Mouse (Mus musculus) heart, postnatal 14 days (tissue): Measurements from ENCODE around the gene Cyp2ab1. TPM values are rescaled to one million over a fixed set of nuclear protein-coding genes. Genes with fewer than 3 reads are reported as not detected.
"Not testable (repeated sequence)": the region's sequence is repeated elsewhere in the genome, so short reads cannot be mapped to it uniquely, and the experiment has no call there.

Experiments used
- DNase-seq, 2 experiments: peaks; one replicate each; pipeline ENCODE4 v3.0.0; 2021 to 2022
- intact Hi-C: fragments of 180-260 bp; cut with DNase I; formaldehyde crosslinking; loops from one replicate; pipeline ENCODE4 v1.15.1; 2025
- long read RNA-seq, 2 experiments: library from polyadenylated mRNA; stranded (forward); transcript quantifications; one replicate each; pipeline ENCODE4 v2.0.0; 2021
- total RNA-seq, 2 experiments: library from RNA; stranded (reverse); gene quantifications; 2 replicates each; pipeline ENCODE4 v1.2.3; 2021

Cyp2ab1 gene
- total RNA-seq: 1 to 10 TPM in 1 of 2 experiments, under 1 TPM in 1; 0.63 to 1.1 TPM
- long read RNA-seq, experiment 1: 0 reads
- long read RNA-seq, experiment 2: 0 reads

DNA sequence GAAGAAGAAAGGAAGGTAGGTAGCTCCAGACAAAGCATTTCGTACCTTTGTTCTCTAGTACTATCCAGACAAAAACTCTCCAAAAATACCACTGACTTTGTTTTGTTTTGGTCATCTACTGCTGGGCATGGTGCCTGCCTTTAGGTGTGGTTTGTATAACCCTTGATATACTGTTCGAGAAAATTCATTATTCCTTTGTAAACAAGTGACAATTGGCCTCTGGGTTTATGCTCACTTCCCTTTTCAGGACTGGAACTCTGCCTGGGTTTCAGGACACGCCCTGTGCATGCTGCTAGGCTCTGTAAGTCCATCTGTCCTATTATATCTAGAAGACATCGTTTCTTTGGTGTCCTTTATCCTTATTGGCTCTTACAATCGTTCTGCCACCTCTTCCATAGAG is at the start of gene Cyp2ab1:
TSS of gene Cyp2ab1 (minus strand) at position 119 of the 400 bp plus-strand sequence.
- intact Hi-C loops: no loop called here
- DNase-seq: no peak

DNA sequence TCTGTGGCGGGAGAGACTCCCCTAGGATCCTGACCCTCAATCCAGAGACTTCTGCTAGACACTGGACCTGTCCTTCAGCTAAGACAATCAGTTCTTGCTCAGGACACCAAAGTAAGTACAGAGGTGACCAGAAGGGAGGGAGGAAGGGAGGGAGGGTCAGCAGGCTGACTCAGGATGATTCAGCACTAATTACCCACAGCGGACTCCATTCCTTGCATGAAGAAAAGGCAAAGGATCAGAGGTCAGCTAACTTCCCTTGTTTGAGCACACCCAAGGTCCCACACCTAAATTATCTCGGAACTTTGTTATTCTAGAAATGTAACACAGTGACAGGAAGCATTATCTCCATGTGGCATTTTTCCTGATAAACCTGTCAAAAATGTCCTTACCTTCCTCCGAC is 46.5 kb upstream of the Cyp2ab1 start:
- no peak for DNase-seq
- intact Hi-C loops: no loop called here

DNA sequence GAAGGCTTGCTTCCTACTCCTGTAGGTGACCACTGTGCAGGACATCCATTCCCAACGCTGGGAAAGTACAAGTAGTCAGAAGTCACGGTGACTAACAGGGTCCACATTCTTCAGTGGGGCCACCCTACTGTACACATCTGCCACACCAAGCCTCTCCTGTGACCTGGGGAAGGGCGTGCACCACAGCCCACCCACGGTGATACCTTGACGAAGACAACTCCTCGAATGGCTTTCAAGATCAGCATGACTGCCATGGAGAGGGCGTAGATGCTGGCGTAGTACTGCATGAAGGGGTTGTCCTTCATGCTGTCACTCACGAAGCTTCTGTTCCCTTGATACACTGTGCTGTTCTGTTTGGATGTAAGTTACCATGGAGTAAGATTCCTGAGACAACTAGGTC is 43.0 kb upstream of the Cyp2ab1 start:
- intact Hi-C loops: no loop called here
- no peak for DNase-seq

DNA sequence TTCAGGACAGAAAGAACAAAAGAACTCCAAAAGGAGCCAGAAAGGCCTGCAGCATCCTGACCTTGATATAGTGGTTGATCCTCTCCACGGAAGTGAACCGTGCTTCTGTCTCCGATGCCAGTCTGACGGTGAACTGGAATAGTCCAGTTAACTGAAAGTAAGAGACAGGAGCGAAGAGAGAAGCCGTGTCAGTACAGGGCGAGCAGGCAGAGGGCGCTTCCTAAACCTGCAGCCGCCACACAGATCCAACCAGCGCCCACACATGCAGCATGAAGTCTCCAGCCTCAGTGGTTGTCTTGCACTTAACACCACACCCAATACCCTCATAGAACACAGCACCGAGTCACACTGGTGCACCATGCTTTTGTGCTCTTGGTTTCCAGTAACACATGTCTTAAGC is 36.9 kb upstream of the Cyp2ab1 start:
- intact Hi-C loops: no loop called here
- DNase-seq: no peak

DNA sequence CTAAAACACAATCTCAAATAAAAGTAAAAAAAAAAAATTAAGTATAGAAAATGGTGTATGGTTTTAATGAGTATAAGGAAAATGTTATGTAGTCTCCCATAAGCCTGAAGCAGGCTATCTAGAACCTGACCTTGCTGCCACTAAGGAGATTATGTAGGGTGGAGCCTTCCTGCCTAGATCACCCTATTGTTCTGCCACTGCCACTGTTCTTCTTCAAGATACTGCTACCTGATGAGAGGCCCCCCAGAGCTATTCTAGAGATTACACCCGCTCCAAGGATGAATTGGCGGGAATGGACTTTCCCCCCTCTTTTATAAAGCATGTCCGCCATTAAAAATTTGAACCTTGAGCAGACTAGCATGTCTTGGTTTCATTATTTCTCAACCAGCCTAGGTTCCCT is 36.3 kb upstream of the Cyp2ab1 start:
- DNase-seq, intact Hi-C loops: not testable (repeated sequence)

DNA sequence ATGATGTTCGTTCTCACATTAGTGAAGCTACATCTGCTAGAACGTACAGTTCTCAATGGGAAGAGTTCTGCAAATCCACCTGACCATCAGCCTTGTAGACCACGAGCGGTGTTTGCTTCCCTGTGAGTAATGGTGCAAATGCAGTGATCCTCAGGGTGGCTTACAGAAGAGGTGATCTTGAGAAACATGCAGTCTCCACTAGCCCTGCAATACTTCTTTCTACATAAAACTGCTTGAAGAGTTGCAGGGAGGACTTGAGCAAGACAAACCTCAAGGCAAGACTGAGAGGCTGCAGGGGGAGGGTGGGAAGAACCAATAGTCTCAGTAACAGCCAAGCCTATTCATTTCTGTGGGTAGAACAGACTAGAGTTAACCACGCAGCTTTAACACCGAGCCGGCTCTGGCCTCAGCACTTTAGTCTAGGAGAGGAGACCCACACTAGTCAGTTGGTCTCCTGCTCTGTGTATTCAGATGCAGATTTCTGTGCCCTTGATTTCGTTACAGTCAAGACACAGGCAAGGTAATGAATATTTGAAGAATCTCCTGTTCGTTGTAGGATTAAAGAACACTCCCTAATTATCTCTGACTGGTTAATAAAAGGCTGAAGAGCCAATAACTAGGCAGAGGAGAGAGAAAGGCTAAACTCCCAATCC is 34.6 kb upstream of the Cyp2ab1 start:
- intact Hi-C loops: no loop called here

DNA sequence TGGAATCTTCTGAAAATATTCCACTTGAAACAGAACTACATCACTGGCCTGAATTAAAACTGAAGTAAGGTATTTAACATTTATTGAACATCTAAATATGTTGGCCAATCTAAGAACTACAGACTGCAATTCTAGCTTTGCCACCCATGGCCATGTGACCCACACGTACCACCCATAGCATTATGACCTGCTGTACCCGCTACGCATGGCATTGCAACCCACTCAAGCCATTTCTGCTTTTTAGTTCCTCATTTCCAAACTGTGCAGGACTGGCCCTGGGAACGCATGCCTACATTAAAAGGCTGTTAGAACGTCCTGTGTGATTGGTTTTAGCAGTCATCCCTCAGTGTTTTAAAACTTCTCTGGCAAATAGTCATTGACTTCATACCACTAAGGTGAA is 32.6 kb upstream of the Cyp2ab1 start:
- intact Hi-C loops: no loop called here
- no peak for DNase-seq

More for the DNA sequence above, 34.6 kb upstream of the Cyp2ab1 start:
- DNase-seq: no peak

DNA sequence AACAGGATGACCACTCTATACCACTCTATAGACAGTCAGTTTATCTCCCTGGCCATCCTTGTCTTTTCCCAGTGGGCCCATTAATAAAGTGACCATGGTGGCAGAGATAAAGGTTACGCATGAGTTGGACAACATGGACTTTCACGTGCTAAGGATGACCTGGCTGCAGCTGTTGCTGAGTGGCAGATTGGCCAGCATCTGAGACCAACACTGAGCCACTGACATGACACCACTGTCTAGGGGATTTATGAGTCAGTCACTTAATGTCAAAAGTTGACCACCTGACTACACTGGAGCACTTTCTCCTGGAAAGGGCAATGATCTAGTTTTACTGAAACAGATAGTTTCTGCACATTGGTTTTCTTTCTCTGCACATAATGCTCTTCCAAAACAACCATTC is 29.6 kb upstream of the Cyp2ab1 start:
- intact Hi-C loops: no loop called here
- no peak for DNase-seq

DNA sequence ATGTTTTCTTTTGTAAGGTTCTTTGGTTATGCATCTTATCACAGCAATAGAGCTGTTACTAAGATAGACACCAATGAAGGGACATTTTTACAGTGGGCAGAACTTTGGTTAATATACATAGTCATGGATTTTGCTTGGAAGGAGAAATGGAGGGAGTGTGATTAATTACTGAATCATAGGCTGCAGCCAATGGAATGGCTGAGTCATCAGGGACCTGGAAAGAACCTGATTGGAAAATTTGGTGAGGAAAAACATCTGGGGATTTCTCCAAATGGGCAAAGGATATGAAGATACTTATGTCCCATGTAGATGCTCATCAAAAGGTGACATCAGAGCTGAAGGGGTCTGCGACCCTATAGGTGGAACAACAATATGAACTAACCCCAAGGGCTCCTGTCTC is 28.8 kb upstream of the Cyp2ab1 start:
- intact Hi-C loops: no loop called here
- DNase-seq: no peak

DNA sequence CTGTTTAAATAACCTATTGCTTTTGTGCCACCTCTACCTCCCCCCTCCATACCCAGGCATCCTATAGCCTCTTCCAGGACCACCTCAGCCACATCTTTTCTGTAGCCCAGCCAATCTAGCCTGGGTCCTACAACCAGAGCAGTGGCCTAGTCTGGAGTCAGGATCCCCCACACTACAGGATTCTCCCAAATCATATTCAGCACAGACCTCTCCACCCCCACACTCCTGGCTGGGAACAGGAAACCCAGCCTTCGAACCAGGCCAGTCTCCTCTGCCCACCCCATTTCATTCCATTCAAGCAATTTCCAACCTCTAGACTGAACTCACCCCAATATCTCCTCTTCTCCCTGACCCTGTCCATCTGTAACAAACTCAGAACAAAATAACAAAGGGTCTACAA is 20.3 kb upstream of the Cyp2ab1 start:
- DNase-seq: no peak
- intact Hi-C loops: no loop called here

DNA sequence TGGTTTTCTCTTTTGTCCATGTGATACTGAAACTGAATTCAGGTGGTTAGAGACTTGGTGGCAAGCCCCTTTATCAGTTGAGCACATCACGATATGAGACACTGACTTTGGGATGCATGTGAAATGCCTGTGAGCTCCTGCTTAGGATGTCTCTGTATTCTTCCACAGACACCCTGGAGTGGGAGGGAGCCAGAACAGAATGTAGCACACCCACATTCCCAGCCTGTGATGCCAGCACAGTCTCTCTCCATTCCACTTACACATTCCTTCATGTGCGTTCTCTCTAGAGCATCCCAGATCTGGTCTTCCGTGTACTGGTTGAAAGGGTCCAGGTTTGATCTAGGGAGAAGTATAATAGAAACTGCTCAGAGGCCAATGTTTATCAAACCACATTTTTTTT is 13.4 kb upstream of the Cyp2ab1 start:
- DNase-seq: no peak
- intact Hi-C loops: no loop called here

DNA sequence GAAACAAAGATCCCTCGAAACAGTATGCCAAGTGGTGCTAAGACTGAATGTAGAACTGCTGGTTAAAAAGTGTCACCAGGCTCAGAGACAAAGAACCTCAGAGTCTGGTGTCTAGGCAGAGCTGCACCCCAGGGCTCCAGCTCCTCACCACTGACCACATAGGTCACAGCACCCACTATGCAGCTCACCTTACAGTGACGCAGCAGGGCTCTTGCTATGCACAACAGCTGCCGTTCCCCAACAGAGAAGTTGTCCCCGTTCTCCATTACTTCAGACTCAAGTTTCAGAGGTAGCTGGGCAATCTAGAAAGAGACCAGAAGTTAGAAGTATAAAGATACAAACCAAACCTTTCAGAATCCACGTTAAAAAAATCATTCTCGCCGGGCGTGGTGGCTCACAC is 9.7 kb upstream of the Cyp2ab1 start:
- intact Hi-C loops: no loop called here
- DNase-seq: no peak

DNA sequence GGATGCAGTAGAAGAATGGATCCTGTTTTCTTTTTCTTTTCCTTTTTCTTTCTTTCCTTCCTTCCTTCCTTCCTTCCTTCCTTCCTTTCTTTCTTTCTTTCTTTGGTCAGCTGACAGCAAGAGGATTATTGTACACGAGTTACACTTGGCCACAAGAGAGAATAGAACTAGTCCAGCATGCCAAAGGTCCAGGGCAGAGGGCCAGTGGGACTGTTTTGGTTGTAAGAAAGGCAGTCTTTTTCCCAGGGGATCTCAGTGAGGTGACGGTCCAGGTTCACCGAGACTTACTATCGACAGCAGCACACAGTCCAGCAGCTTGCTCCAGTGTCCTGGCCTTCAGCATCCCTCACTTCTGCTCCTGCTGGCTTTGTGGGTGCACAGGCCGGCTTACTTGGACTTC is 3.1 kb upstream of the Cyp2ab1 start:
- intact Hi-C loops: no loop called here
- no peak for DNase-seq

DNA sequence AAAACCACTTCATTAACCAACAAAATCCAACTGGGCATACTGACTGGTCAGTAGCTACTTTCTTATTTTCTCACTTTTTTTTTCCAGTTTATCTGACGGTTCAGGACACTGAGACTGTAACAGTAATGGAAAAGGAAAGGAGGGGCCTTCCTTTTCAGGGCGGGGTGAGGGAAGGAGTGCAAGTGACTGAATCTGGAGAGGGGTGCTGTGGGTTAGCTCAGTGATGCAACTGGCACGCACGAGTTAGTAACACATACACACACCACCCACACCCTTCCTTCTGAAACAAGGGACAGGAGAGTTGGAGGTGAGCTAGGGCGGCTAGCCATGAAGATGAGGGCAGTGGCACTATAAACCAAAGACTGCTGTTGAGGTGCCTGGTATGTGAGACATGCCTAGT is 1.3 kb downstream of the Cyp2ab1 start:
- intact Hi-C loops: no loop called here
- DNase-seq: no peak

DNA sequence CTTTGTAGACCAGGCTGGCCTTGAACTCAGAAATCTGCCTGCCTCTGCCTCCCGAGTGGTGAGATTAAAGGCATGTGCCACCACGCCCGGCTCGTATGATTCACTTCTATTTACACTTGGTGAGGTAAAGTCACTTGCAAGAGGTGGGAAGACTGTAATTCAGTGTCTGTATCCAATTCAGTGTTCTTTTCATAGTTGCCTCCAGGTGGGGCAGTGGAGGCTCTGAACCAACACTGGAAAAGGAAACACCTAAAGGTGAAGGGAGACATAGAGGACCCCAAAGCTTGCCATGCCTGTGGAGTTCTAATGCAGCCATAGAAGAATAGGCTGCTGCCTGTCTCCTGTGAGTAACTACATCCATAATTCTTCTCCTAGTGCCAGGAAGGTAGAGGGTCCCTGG is 2.9 kb downstream of the Cyp2ab1 start:
- intact Hi-C loops: no loop called here
- no peak for DNase-seq

DNA sequence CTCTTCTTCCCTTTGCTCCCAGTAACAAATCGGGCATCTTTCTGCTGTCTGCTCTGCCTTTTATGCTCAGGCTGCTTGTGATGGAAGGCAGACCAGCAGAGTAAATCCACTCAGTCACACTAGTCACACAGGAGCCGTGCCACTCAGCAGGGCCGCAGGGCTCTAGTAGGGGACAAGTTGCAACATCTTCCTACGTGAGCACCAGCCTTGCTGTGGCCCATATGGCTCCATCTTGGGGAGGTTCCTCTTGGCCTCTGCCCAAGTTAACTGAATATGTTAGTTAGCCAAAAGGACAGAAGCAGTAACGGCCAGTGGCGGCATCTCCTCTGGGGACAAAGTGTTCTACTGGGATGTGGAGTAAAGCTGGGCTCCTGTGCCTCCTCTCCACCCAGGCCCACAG is 8.4 kb downstream of the Cyp2ab1 start:
- intact Hi-C loops: no loop called here
- no peak for DNase-seq

DNA sequence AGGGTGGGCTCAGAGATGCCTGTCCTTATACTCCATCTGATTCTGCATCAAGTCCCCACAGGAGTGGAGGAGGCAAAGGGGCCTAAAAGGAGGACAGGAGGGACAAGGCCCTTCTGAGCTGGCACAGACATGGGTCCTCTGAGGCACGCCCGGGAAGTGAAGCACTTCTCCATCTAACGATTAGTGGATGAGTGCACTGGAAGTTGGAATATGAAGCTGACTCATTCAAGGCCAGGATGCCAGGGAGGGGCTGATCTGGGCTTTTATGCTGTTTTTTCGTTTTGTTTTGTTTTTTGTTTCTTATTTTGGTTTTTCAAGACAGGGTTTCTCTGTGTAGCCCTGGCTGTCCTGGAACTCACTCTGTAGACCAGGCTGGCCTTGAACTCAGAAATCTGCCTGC is 9.9 kb downstream of the Cyp2ab1 start:
- intact Hi-C loops: no loop called here
- no peak for DNase-seq

DNA sequence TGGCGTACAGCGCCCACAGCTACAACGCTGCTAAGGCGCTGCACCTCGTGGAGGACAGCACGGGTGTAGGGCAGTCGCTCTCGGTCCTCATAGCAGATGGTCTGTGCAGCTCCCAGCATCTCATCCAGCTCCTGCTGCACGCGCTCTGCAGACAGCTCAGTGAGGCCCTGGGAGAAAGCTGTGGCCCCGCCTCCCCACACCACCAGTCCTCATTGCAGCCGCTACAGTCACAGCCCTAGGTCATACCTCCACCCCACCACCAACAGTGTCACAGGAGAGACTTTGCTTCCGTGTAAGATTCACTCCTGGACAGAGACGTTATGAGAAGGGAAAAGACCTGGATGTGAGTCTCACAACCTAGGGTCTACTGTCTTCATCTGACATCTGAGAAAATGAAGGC is 12.9 kb downstream of the Cyp2ab1 start:
- intact Hi-C loops: no loop called here
- DNase-seq: no peak

DNA sequence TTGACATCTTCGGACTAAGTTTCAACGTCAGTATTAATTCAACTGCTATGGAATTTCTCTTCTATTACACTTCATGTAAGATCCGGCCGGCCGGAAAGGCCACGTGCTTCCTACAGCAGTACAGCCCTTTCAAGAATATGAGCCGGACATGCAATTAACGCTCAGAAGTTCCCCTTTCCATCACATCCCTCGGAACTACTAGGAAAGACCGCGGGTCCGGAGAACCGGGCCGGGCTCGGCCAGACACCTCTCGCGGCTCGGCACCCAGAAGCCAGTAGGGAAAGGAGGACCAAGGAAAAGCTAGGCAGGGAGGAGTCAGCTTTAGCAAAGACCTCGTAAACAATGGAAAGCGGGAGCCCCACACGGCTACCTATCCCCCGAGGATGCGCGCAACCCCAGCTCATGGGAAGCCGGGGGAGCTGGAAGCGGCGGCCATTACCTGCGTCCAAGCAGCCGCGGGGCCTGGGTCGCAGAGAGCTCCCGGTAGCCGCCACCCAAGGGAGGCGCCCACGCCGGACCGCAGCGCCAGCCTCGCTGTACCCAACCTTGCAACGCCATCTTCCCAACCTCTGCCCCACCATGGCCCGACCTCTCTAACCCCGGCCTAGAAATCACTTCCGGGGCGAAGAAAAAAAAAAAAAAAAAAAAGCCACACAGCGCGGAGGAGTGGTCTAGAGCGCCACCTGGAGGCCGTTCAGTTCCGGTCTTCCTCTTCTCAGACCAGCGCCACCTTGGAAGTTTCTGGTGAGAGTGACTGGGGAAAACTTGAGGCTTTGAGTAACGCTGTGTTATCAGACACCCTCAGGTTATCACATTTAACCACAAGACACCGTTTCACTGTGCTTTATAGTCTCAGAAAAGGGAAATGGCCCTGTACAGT is 23.2 kb downstream of the Cyp2ab1 start, which contains the start of gene Parl:
TSS of gene Parl (minus strand) at position 618 of the 880 bp plus-strand sequence.
- peak; percentile 87 for DNase-seq
- intact Hi-C loops: loop anchor here (1.0 to 10.0 kb wide), 3 partner anchors 89 to 577 kb away; no protein-coding TSS in a partner anchor

DNA sequence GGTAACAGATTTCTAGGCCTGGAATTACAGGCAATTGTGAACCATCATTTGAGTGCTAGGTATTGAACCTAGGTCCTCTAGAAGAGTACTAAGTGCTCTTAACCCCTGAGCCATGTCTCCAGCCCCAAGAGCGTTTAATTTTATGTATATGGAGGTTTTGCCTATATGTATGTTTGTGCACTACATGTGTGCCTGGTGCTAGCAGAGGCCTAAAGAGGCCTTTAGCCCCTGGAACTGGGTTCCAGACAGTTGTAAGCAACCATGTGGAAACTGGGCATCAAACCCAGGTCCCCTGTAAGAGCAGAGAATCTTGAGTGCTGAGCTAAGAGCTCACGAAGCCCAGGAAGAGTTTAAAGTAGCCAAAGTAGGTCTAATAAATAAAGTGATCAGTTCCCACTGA is 25.1 kb downstream of the Cyp2ab1 start:
- intact Hi-C loops: loop anchor here (5.0 to 10.0 kb wide), 2 partner anchors 182 to 575 kb away; no protein-coding TSS in a partner anchor
- DNase-seq: no peak

DNA sequence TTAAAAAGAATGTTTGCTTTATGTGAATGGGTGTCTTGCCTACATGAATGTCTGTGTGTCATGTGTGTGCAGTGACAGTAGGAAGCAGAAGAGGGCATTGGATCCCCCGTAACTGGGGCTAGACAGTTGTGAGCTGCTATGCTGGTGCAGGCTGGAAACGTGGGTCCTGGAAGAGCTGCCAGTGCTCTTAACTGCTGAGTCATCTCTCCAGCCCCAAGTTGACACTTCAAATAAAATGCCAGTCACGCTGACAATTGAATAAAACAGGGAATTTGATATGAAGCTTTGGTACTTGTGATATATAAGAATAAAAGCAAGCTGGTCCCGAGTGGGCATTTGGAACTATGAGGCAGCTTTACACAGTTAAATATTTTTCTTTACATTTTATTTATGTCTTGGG is 45.0 kb downstream of the Cyp2ab1 start:
- no peak for DNase-seq
- intact Hi-C loops: no loop called here

DNA sequence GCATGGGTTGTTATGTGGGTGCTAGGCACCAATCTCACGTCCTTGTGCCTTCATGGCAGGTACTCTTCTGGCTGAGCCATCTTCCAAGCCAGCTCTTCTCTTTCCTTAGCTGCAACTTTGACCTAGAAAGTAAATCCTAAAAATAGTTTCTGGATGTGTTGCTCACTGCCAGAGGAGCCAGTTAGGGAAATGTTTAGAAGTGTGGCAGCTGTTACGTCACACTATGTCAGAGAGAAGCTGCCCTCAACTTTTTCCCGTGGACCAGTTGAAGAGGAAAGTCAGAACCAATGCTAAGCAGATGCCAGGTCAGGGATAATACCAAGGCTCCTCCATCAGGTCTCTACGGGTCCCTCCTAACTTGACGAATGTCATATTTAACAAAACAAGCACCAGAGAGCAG is 45.8 kb downstream of the Cyp2ab1 start:
- no peak for DNase-seq

More for the DNA sequence above, 45.8 kb downstream of the Cyp2ab1 start:
- intact Hi-C loops: no loop called here
